Mouse (Mus musculus) gastrocnemius, postnatal 36 days (tissue): Measurements from ENCODE around the gene Cltc. TPM values are rescaled to one million over a fixed set of nuclear protein-coding genes. Genes with fewer than 3 reads are reported as not detected.

Experiments
- DNase-seq, 2 experiments: peaks; one replicate each; pipeline ENCODE4 v3.0.0; 2022
- intact Hi-C: fragments of 180-260 bp; cut with DNase I; formaldehyde crosslinking; loops from one replicate; pipeline ENCODE4 v1.15.1; 2025
- total RNA-seq, 2 experiments: library from RNA; stranded (reverse); gene quantifications; 2 replicates each; pipeline ENCODE4 v1.2.3; 2021

Cltc gene
- total RNA-seq, 2 experiments from 2014 or later = 94.8 to 111 TPM

DNA sequence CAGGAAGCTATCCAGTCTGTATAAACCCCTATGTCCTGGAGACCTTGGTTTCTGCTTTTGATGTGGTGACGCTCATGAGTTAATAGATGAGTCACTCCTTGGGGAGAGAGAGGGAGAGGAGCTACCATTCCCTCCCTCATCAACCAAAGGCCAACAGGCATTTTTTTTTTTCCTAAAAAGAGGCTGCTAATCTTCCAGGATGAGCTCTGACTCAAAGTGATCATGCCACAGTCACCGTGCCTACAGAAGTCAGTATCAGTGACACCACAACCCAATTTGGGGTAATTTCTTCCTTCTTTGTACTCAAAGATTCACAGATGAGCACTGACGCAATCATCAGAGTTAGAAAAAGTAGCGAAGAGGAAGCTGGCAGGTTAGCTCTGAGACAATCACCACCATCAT is 104.8 kb downstream of the Cltc start:
- no peak for DNase-seq
- intact Hi-C loops = loop anchor here (2.0 kb wide), 1 partner anchor 84 kb away; no protein-coding TSS in a partner anchor

- intact Hi-C loops = no loop called here
- DNase-seq = no peak
Observed at GRCm38 (mm10) chr11:86650676-86651075, 106.7 kb downstream of the Cltc start.

DNA sequence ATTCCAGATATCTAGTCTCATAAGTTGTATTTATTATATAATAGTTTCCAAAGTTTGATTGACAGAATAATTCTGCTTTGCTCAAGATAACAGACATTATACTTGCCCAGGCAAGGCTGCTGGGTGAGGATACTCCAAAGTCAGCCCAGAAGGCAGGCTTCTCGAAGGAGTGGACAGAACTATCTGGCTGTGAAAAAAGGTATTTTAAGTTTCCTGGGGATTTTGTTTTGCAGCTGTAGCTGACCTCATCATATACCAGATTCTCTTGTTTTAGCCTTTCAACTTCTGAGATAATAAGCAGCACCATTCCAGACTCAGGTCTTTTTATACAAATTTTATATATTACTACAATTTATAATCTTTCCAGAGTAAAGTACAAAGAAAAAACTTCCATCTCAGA is 107.8 kb downstream of the Cltc start:
- intact Hi-C loops = no loop called here
- no peak for DNase-seq

- DNase-seq = no peak
- intact Hi-C loops = no loop called here
Observed at GRCm38 (mm10) chr11:86647706-86648447, 109.5 kb downstream of the Cltc start.

GRCm38 (mm10) chr11:86646885-86647459 is 110.4 kb downstream of the Cltc start:
- intact Hi-C loops = no loop called here
- no peak for DNase-seq

- DNase-seq = no peak
- intact Hi-C loops = no loop called here
Observed at GRCm38 (mm10) chr11:86646136-86646834, 111.1 kb downstream of the Cltc start.

DNA sequence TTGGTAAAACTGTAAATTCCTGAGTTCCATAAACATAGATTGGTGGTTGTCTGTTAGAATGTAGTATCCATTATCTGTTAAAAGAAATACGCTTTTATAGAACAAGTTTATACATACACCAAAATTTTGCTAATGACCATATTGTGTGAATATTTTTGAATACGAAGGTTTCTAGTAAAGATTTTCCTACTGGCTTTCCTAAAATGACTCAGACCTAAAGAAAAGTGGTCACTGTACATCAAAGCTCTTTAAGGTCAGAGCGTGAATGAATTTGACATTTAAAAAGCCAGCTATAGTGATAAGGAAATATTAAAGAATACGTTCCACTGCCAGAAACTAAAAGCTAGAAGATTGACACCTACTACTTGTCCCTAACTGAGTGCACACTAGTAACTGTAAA is 112.8 kb downstream of the Cltc start:
- intact Hi-C loops = no loop called here
- no peak for DNase-seq

Other genes starting within 250 kb of the Cltc start
- gene Rps6kb1, start 212.8 kb downstream of the Cltc start, total RNA-seq = 10 to 100 TPM; 19.4 to 22.6 TPM
- 1 to 10 TPM; 5.5 to 6.5 TPM for gene Tubd1, start 212.6 kb downstream of the Cltc start, total RNA-seq
- gene Vmp1, start 73.7 kb downstream of the Cltc start, total RNA-seq = 10 to 100 TPM; 75.0 to 79.6 TPM
- 1 to 10 TPM; 5.1 to 6.1 TPM for gene Ptrh2, start 73.6 kb downstream of the Cltc start, total RNA-seq
- gene Dhx40, start 50.2 kb upstream of the Cltc start, total RNA-seq = 10 to 100 TPM; 11.2 to 12.7 TPM
- gene Ypel2, start 236.1 kb upstream of the Cltc start, total RNA-seq = 1 to 10 TPM; 4.1 to 4.8 TPM